Mouse (Mus musculus): ENCODE results near the gene Ube2h.

DNA sequence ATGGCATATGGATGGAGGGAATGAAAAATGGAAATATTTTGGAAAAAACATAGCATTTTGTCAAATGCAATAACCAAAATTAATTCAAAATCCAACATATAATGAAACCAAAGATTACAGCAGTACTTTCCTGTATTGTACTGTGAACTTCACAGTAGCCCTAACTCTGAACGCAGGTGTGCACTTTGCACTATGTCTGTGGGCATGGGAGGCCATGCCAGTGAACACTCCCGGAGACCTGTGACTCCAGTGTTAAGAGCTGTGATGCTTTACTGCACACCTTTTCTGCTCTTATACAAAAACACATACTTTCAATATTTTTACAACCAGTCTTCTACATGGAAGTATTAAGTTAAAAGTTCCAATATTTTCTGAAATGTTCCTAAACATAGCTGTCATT, 66.3 kb downstream of the Ube2h start:
- TF ChIP-seq POLR2A (IDR thresholded peaks at IDR 0.05; ENCODE audit: borderline replicate concordance, extremely low read depth, insufficient read depth, insufficient read length, poor library complexity, severe bottlenecking) (no peak), CTCF (IDR thresholded peaks at IDR 0.05; ENCODE audit: borderline replicate concordance, extremely low read depth, insufficient read depth, insufficient read length) (no peak)
